Mouse (Mus musculus): Measurements from ENCODE around the gene Pusl1.

Gene Pusl1

GRCm38 (mm10) chr4:155887674-155888073, 3.9 kb downstream of the Pusl1 start:
- no peak for DNase-seq (ENCODE audit: low spot score in 2 of 2)

GRCm38 (mm10) chr4:155886330-155886729, 5.3 kb downstream of the Pusl1 start:
- DNase-seq (ENCODE audit: low spot score in 2 of 2): no peak

GRCm38 (mm10) chr4:155883587-155883986, 8.0 kb downstream of the Pusl1 start:
- no peak for DNase-seq (ENCODE audit: low spot score in 2 of 2)

- DNase-seq (ENCODE audit: low spot score in 2 of 2): no peak
These were observed 20.2 kb downstream of the Pusl1 start for GRCm38 (mm10) chr4:155871404-155871803.

- DNase-seq (ENCODE audit: low spot score in 2 of 2): peak; percentile 92 to 96
These were observed 22.1 kb downstream of the Pusl1 start, which contains the start of the genes Cptp and Ints11 for GRCm38 (mm10) chr4:155869317-155870033. Cptp (minus strand) TSS chr4:155869440. Ints11 (plus strand) TSS chr4:155869546.

GRCm38 (mm10) chr4:155868614-155869298, 22.8 kb downstream of the Pusl1 start:
- peak; percentile 29 to 43 for DNase-seq (ENCODE audit: low spot score in 2 of 2)

GRCm38 (mm10) chr4:155863001-155863400, 28.6 kb downstream of the Pusl1 start, which contains the start of gene Tas1r3:
Tas1r3 (minus strand) TSS chr4:155863362.
- DNase-seq (ENCODE audit: low spot score in 2 of 2): no peak

GRCm38 (mm10) chr4:155861787-155862186, 29.8 kb downstream of the Pusl1 start:
- DNase-seq (ENCODE audit: low spot score in 2 of 2): no peak

- no peak for DNase-seq (ENCODE audit: low spot score in 2 of 2)
These were observed 32.3 kb downstream of the Pusl1 start for GRCm38 (mm10) chr4:155859318-155859717.

- DNase-seq (ENCODE audit: low spot score in 2 of 2): no peak
These were observed 34.7 kb downstream of the Pusl1 start for GRCm38 (mm10) chr4:155856881-155857280.

- no peak for DNase-seq (ENCODE audit: low spot score in 2 of 2)
These were observed 35.5 kb downstream of the Pusl1 start for GRCm38 (mm10) chr4:155856071-155856470.

- no peak for DNase-seq (ENCODE audit: low spot score in 2 of 2)
These were observed 36.6 kb downstream of the Pusl1 start for GRCm38 (mm10) chr4:155854991-155855390.

- DNase-seq (ENCODE audit: low spot score in 2 of 2): no peak
These were observed 38.2 kb downstream of the Pusl1 start for GRCm38 (mm10) chr4:155853421-155853820.

GRCm38 (mm10) chr4:155851951-155852411, 39.6 kb downstream of the Pusl1 start:
- DNase-seq (ENCODE audit: low spot score in 2 of 2): no peak

GRCm38 (mm10) chr4:155851368-155851767, 40.2 kb downstream of the Pusl1 start:
- no peak for DNase-seq (ENCODE audit: low spot score in 2 of 2)

GRCm38 (mm10) chr4:155849792-155850451, 41.7 kb downstream of the Pusl1 start:
- DNase-seq (ENCODE audit: low spot score in 2 of 2): no peak

GRCm38 (mm10) chr4:155849391-155849790, 42.2 kb downstream of the Pusl1 start:
- no peak for DNase-seq (ENCODE audit: low spot score in 2 of 2)

- DNase-seq (ENCODE audit: low spot score in 2 of 2): no peak
These were observed 43.0 kb downstream of the Pusl1 start for GRCm38 (mm10) chr4:155848434-155849095.

GRCm38 (mm10) chr4:155847591-155848352, 43.8 kb downstream of the Pusl1 start:
- no peak for DNase-seq (ENCODE audit: low spot score in 2 of 2)

- peak; percentile 92 for DNase-seq (ENCODE audit: low spot score in 2 of 2)
These were observed 44.6 kb downstream of the Pusl1 start, which contains the start of gene Dvl1 for GRCm38 (mm10) chr4:155846871-155847578. Dvl1 (plus strand) TSS chr4:155847402.

Measured in urinary bladder, adult 18-20 months (tissue).